Mouse (Mus musculus): ENCODE measurements around the gene Metrn.

The Metrn gene

DNA sequence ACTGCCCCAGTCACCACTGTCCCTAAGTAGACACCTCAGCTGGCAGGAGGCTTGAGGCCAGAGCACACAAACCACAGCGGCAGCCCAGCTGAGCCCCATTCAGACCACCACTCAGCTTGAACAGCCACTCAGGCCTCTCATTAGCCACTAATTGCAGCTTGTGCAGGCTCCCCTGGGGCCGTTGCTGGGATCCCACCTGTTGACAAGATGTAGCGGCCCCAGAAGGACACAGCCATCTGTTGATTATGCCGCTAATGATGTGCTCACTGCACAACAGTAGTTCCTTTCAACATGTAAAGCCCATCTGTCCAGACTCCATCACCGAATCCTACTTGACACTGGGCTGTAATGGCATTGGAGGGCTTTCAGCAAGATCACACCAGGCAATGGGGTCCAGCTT lies 31.1 kb downstream of the Metrn start:
- DNase-seq = no peak

DNA sequence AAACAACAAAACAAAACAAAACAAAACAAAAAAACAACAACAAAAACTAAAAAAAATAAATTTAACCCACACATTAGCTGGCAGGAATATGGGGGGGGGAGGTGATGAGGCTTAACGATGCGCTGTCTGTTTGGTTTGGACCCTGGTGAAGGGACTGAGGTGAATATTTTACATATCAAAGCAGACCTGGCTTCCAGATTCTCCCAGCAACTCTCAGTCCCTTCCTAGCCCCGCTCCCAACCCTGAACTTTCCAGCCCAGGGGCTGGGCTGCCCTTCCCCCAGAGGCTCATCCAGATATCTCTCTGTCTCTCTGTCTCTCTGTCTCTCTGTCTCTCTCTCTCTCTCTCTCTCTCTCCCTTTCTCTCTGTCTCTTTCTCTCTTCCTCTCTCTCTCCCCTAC lies 34.3 kb downstream of the Metrn start:
- no peak for DNase-seq

DNA sequence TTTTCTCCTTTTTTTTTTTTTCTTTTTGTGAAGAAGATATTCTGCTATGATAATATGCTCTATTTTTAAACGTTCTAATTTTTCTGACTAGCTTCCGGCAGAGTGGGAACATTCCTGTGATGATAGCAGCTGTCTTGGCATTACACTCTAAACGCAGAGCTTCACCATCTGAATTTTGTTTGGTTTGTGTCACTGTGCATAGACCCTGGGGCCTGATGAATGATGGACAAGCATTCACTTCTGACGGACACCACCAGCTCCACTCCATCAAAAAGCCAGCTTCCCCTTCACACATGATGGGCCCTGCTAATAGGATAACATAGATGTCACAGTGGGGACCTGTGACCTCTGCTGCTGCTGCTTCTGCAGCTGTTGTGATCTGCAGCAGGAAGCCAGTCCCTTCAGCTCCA lies 35.4 kb downstream of the Metrn start:
- DNase-seq = no peak

DNA sequence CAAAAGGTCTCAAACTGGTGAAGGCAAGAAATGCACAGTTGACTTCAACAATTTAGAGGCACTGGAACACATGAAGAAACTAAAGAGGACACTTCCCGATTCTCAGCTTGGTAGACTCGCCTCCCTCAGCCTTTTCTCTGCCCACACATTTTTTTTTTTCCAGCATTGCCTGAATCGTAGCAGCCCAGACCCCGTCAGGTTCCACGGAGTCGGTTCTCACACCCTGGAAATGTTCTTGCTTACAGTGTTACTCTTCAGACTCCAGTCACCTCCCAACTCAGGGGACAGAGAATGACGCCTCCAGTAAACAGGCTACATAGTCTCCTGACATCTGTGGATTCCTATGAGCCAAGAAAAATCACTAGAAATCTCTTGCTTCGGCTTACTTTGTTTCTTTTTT lies 36.8 kb downstream of the Metrn start:
- DNase-seq = no peak

GRCm38 (mm10) chr17:25757691-25758090 lies 39.2 kb downstream of the Metrn start:
- no peak for DNase-seq

DNA sequence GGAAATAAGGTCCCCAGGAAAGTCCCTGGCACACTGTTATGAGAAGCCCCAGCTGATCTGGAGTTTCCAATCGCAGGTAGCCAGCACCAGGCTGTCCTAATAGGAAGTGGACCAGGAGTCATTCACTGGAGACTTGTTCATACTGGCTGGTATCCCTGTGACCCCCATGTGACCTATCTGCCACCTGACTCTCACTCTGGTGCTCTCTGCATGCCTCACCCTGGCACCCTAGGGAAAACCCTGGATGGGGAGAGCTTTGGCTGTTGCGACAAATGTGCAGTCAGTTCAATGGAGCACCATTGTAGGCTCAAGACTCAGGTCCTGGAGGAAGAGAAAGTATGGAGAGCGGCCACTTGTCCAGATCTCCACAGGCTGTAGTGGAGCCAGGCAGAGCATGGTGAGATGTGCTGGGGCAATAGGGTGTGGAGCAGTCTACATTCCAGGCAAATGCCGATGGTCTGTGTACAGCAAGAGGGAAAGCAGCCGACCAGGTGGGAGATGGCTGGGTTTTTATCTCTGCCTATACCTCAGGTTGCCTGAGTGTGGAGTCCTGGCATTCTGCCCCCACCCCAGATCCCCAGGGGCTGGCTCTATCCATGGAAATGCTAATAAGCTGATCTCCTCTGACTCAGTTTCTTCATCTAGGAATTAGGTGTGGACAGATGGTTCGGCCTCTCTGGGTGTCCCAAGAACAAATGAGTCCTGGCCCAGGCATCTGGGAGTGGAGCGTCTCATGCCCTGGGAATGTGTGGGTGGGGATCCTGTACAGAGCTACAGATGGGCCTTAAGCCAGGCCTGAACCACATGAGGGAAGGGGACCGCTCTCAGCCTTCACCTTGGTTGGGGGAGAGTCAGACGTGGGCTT lies 40.3 kb downstream of the Metrn start:
- DNase-seq = no peak

DNA sequence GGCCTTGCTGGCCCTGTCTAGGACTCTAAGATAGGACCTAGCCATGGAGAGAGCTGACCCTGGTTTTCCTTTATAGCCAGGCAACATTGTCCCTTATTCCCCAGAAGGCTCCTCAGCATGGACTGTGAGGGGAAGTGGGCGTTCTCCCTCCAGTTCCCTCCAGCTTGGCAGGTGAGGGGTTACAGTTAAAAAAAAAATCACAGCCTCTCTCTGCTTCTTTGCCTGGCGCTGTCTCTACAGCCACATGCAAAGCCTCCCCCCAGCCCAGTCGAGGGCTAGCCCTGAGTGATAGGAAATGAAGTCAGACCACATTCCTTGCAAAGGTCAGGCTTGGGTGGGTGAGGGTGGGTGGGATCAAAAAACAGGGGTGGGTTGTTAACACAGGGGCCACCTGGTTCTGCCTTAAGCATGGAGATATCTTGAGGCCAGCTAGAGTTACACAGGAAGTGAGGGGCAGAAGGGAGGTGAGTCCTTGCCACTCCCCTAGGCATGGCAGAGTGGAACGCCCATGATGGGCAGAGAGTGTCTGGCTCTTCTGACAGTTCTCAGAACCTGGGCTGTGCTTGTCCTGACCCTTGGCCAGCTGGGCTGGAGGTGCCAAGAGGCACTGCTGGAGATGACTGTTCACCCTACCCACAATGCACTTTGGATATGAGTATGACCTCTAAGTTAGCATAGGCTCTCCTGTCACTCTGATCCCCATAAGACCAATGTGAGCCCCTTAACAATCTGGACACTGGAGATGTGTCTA lies 41.1 kb downstream of the Metrn start:
- DNase-seq = no peak

DNA sequence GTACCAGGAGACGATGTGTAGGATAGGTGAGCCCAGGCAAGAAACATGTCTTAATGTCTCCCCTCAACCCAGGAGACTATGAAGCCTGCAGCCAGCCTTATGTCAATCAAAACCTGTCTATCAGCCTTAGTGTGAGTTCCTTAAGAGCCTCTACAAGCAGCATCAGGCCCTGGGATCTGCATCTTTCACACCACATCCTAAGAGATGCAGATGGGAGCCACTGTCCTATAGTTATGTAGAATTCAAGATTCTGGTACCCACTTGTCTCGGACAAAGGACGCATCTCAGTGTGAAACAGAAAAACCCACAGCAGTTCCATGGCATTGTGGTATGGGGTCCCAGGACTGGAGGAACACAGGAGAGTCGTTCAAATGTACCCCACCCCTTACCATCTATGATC lies 41.9 kb downstream of the Metrn start:
- no peak for DNase-seq

GRCm38 (mm10) chr17:25754241-25754640 lies 42.7 kb downstream of the Metrn start, which contains the start of gene Msln:
Msln (minus strand) TSS chr17:25754378.
- no peak for DNase-seq

GRCm38 (mm10) chr17:25751446-25751845 lies 45.5 kb downstream of the Metrn start:
- no peak for DNase-seq

DNA sequence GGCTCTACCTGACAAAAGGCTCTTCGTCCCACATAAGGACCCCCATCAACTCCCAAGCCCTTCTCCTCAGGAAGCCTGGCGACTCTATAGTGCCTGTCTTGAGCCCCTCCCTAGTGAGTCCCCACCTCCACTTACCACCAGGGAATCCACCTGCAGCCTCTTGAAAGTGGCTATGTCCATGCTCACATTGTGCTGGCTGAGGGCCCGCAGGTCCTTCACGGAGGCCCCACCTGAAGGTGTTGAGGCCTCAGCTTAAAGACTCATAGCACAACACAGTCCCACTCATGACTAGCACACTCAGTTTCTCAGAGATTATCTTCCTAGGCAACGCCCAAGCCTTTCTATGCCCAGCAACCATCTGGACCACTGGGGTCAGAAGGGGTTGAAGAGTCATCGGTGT lies 47.6 kb downstream of the Metrn start:
- no peak for DNase-seq

DNA sequence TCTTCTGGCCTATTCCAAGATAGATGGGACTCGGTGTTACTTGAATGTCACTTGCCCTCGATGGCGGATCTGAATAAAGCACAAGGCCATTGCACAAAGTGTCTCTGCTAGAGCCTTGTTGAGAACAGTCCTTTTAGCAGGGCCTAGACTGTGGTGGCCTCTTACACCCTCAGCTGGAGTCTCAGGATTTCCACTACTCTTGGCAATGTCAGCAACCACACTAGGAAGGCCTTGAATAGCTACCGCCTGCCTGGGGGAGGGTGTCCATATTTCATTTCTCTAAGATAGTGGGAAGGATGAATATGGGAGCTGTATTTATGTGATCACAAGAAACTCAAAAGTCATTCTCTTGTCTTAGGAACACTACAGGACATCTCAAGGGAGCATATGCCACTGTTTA lies 48.7 kb downstream of the Metrn start:
- no peak for DNase-seq

DNA sequence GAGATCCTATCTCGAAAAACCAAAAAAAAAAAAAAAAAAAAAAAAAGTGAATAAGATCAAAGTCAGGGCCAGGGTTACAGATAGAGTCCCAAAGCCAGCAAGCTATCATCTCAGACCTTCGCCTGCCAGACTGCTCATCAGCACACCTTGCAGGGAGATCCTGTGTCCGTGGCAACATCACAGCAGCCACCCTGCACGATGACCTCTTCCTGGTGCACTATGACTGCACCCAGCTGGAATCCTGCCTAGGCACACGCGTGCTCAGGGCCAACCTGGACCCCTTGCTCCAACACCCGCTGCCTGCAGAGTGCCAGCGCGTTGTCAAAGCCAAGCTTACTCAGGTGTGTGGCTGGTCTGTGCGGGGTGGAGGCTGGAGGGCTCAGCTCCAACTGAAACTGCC lies 52.6 kb downstream of the Metrn start:
- DNase-seq = no peak

- DNase-seq = no peak
These were observed 53.1 kb downstream of the Metrn start for GRCm38 (mm10) chr17:25743831-25744230.

Data from cerebellum, adult 11-12 months (tissue).